Mouse (Mus musculus) ES-E14 (cell line): Measurements from ENCODE around the gene Syt12.

Experiments used
- CHD2 ChIP-seq: IDR thresholded peaks from 2 replicates; pipeline ENCODE4 v1.6.1; 2014; ENCODE audit warnings: mild to moderate bottlenecking, low read depth, low read length, inconsistent platforms
- MAFK ChIP-seq: IDR thresholded peaks from 2 replicates; pipeline ENCODE4 v1.6.1; 2014; ENCODE audit warnings: mild to moderate bottlenecking, low read depth, low read length, inconsistent platforms; ENCODE audit not compliant: insufficient read depth
- ZC3H11A ChIP-seq: IDR thresholded peaks from 2 replicates; pipeline ENCODE4 v1.6.1; 2012; ENCODE audit warnings: low read depth, mild to moderate bottlenecking, inconsistent platforms, low read length, borderline replicate concordance
- ZNF384 ChIP-seq: IDR thresholded peaks from 2 replicates; pipeline ENCODE4 v1.6.1; 2012; ENCODE audit warnings: low read depth, low read length, inconsistent platforms

DNA sequence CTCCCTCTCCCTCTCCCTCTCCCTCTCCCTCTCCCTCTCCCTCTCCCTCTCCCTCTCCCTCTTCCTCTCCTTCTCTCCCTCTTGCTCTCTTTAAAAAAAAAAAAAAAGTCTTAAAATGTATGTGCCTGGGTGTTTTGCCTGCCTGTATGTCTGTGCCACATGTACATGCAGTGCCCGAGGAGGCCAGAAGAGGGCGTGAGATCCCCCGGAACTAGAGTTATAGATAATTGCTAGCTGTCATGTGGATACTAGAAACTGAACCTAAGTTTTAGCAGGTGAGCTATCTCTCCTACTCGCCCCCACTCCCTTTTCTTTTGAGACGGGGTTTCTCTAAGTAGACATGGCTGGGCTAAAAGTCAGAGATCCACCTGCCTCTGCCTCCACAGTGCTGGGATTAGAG is 8.9 kb downstream of the Syt12 start:
- TF ChIP-seq CHD2 (no peak), ZNF384 (0 out of 2 replicates have a peak, but pooled peaks have one; percentile 43), ZC3H11A (no peak), MAFK (no peak)
